Mouse (Mus musculus) thymus, postnatal 10 days (tissue): ENCODE results near the gene P2ry13.

ENCODE experiments used
- DNase-seq, 2 experiments: peaks; one replicate each; pipeline ENCODE4 v3.0.0; 2021; ENCODE audit warnings: low spot score in 2 of 2

Gene P2ry13

DNA sequence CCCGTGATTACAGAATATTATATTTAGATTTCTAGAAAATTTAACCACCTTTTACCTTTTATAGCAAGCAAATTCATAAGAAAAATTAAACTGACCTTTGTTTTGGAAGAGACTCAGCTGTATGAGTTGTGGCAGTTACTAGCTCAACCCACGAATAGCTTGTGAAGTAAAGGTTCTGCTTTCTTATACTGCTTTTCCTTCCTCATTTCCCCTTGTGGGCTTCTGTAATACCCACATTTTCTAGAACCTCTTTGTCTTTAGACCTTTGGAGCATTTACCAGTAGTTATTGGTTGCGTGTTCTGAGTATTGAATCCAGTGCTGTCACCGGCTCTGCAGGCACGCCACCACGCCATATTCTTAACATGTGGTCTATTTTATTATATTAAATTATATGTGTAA lies at the start of gene P2ry13:
Gene P2ry13 (minus strand): TSS at position 156 of the 400 bp plus-strand sequence.
- no peak for DNase-seq

DNA sequence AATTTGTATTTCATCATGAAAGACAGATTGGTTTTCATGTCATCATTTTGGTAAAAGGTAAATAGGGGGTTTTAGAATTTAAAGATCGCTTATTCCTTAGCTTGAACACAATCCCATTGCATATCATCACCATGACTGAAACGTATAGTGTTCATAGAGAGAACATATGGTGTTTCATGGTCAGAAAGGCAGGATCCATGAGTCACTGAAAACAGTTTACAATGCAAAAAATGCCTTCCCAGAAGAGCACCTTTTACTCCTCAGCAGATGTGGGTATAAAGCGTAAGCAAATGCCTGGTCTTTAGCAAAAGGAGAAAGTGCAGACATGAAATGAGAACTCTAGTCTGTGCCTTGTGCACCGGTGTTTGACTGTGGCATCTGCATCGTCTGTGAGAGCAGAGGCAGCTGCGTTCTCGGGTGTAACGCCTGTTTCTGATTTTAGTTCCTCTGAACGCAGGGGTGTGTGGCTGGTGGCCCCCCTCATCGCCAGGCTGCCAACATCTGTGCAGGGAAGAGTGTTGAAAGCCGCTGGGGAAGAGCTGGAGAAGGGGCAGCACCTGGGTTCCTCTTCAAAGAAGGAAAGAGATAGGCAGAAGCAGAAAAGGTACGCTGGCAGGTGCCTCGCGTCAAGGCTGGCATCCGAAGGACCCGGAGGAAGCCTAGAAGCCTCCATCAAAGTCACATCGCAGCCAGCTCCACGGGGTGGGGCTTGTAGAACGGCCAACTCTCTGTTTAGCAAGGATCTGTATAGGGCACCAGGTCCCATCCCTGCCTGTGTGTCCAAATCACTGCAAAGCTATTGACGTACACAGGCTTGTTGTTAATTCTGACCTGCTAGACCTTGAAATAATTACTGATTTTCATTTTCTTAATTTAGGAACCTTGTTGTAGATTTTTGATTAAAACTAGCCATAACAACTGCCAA lies 47.3 kb upstream of the P2ry13 start:
- peak; percentile 79 to 87 for DNase-seq

DNA sequence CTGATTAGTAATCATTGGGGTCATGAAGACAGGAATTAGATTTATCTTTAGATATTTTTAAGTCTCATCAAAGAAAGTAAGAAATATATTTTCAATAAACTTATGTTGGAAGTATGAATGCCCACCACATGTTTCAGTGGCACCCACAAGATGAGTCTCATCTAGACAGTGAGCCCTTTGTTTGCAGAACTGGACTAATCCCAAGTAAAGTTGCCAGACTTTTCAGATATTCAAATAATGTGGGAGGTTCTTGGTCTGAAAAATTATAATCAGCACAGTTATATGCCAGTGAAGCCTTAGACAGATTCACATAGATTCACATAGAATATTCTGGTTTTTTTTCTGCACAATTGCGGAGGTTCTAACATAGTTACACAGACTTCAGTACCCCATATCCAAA lies 39.8 kb upstream of the P2ry13 start:
- DNase-seq: no peak

DNA sequence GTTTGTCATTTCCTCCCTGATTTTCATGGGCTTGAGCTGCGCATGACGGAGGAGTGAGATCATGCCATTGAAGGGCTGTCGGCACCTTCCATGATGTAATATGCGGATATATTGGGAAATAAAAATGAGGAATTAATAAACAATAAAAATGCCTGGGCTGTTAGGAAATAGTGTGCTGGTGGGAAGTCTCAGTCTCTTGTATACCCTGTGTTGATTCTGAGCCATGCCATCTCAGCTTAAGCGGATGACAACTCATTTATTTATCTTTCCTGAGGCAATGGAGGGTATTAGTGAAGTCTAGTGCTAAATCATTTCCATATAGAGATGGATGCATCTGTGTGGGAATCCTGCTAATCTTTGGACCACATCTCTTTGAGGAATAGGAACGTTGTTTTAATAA lies 37.3 kb upstream of the P2ry13 start:
- no peak for DNase-seq

DNA sequence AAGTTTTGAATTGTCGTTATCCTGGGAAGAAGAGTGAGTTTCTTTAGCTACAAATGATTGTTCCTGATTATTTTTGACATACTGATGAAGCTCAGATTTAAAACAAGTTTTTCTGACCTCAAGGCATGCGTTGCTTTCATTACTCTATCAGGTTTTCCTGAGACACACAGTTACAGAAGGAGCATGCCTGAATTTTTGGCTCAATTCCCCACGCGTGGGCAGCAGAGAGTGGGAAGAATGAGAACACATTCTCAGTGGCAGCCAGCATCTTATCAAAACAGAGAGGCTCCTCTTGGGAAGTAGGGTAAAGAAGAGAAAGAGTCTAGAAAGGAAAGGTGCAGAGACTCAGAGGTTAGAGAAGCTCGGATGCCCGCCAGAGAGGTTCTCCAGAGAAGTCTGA lies 32.7 kb upstream of the P2ry13 start:
- DNase-seq: no peak

DNA sequence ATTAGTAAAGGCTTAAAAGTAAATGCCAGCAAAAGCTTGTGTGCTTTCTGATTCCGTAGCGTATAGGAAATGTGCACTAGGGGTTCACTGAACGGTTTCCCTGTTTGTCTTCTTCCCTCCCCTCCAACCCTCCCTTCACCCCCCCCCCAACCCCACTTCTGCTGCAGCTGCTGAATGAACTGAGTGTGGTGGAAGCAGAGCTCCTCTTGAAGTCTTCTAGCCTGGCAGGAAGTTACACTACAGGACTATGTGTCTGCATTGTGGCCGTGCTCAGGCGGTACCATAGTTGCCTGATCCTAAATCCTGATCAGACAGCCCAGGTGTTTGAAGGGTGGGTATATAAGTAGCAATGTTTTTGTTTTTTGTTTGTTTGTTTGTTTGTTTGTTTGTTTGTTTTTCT lies 24.2 kb upstream of the P2ry13 start:
- DNase-seq: peak; percentile 64 to 66

DNA sequence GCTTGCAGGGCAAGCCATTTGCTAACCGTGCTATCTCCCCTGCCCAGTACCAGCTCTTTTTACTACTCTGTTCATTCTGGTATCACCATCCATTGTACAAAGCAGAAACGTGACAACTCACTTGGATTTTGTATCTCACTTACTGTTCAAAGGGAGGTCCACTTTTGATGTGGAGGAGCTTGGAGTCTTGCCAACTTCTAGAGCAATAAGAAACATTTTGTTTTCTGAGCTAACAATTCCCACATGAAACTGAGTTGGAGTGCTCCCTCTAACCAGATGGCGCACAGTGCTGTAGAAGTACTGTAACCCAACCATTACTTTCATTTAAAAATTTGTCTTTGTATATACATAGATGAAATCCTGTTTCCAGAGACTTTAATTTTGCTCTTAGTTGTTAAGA lies 20.2 kb upstream of the P2ry13 start:
- no peak for DNase-seq

DNA sequence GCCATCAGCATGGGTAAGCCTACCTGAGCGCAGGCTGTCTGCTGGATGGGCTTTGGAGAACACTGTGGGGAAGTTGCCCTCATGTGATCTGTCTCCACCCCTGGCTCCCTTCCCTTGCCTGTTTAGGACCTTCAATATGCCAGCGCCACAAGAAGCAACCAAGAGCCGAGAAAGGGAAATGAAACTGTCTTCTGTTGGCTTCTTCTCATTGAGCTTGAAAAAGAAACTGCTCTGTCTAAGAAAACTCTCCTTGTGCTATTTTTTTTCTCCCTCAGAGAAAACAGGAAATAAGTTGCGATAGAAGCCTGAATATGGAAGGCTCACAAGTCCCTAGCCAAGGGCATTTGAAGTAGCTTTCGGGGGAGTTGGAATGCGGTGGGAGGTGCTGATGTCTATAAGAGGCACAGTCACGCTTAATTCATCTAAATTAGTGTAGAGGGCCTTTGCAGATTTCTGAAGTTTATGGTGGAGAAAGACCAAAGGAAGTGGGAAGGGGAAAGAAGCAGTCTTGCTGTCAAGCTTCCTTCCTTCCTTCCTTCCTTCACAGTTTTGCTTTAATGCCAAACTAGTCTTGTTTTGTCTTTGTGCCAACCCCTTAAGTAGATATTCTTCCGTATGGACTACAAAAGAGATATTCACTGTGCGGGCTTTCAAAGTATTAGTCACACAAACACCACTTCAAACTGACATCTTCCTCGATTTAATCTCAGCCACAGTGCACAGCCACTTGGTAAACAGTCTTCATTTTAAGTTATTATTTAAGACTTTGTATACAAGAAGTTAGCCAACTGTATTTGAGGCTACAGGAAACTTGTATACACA lies 18.3 kb upstream of the P2ry13 start:
- no peak for DNase-seq

DNA sequence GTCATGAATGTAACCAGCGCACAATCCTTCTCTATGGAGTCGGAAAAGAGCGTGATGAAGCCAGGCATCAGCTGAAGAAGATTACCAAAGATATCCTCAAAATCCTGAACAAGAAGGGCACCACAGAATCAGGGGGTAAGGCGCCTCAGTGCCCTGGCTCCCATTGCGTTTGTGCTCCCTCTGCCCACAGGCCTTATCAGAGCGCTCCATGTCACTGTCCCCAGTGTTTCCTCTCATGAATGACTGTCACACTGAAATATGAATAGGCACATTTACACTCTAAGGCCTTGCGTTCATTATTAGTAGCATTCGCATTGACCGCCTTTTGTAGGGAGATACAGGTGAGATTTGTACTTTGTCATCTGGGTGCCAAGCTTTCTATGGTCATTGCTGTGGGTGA lies 17.0 kb upstream of the P2ry13 start:
- DNase-seq: no peak

DNA sequence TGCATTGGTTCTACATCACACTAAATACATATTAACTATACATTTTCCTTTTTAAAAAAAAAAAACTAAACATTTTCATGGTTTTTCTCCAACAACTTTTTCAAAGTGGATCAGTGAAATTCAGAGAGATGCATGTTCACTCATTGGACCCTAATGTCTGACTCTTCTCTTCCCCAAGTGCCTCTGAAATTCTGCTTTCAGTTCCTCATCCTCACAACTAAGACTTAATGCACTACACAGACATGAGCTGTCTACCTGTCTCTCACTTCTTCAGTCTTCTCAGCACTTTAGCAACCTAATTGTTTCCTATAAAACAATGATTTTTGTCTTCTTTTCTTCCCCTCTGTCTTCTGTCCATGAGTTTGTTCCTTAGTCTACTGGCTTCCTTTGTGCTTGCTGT lies 14.7 kb upstream of the P2ry13 start:
- no peak for DNase-seq

DNA sequence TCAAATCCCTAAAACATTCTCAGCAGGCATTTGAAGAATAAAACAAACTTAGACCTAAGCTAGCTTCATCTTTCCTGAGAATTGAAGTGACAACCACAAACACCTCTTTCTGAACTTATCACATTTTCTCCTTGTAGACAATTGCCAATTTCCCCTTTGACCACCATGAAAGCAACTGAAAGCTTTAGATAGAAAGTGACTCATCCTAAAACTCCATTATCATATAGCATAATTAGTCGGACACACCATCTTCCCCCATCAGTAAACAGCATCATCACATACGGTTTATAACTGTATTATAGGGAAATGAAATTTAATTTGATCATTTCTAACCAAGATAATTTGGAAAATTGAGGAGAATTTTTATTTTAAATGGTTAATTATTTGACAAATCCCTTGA lies 11.6 kb upstream of the P2ry13 start:
- DNase-seq: no peak

DNA sequence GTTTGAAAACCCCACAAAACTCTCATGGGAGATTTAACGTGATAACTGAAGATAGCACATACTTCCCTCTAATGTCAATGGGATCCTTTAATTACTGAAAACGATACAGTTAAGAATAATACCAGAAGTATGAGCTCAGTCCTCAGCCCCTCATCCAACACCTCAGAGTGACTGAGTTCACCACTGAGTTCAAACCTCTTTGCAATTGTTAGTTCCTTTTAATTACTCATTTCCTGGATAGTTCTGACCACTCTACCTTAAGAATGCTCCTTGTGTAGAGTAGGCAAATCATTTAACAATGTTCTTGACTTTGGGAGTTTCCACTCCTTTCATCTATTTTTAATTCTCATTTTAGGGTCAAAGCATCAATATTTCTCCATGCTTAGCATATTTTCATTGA lies 8.6 kb upstream of the P2ry13 start:
- no peak for DNase-seq

DNA sequence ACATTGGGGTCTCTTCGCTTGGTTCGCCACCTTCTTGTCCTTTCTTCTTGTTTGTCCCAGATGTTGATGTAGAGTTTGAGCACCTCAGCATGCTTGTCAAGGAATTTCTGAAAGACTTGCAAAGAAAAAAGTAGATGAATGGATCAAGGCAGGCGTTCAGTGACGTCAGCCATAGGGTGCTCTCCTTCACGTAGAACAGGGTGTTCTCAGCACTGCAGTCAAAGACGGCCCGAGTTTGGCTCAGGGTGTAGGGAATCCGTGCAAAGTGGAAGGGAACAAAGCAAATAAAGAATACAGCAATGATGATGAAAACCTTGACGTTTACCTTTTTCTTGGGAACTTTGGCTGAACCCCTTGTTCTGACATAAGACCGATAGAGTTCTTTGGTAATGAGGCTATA lies 6.5 kb upstream of the P2ry13 start:
- DNase-seq: no peak

DNA sequence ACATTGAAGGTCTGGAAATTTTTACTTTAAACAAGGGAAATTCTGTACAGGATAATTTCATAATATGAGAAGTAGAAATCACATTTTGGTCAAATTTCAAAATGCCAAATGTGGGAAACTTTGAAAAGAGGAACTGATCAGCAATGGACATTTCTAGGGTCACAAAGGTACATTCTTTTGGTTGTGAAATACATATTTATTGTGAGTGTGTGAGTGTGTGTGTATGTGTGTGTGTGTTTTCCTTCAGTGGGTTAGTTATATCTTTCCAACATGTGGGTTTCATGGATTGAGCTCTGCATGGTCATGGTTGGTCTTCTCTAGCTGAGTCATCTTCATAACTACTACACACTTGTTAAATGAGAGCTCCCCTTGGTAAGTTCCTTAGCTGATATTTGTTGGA lies 1.7 kb upstream of the P2ry13 start:
- no peak for DNase-seq

DNA sequence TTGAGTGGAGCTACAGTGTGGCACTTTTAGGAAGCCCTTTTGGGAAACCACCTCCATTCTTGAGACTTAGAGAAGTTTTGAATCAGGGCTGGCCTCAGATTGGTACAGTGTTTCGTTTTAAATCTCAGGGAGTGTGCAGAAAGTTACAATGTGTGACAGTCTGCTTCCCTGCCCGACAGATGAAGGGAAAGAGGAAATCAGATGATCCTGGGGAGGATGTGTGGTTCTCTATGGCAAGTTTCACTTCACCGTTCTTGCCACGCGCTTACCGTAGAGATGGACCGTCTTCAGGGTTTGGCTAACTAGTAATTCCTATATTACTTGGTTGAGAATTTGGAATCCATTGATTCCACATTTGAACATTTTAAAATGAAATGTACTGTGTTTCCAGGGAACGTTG lies 1.1 kb upstream of the P2ry13 start:
- DNase-seq: no peak

DNA sequence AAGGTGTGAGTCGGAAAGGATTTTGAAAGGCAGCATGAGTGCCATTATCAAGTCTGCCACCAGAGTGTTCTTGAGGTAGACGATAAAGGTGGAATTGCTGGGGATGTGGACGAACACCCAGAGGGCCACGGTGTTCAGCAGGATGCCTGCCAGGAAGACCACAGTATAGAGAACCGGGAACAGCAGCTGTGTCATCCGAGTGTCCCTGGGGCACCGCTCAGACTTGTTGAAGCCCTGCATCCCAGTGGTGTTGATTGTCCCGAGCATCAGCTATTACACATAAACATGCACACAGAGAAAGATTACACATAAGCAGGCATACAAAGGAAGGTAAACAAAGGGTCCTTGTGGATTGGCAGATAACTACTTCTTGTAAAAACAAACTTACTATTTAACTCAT lies 593 bp downstream of the P2ry13 start:
- no peak for DNase-seq

DNA sequence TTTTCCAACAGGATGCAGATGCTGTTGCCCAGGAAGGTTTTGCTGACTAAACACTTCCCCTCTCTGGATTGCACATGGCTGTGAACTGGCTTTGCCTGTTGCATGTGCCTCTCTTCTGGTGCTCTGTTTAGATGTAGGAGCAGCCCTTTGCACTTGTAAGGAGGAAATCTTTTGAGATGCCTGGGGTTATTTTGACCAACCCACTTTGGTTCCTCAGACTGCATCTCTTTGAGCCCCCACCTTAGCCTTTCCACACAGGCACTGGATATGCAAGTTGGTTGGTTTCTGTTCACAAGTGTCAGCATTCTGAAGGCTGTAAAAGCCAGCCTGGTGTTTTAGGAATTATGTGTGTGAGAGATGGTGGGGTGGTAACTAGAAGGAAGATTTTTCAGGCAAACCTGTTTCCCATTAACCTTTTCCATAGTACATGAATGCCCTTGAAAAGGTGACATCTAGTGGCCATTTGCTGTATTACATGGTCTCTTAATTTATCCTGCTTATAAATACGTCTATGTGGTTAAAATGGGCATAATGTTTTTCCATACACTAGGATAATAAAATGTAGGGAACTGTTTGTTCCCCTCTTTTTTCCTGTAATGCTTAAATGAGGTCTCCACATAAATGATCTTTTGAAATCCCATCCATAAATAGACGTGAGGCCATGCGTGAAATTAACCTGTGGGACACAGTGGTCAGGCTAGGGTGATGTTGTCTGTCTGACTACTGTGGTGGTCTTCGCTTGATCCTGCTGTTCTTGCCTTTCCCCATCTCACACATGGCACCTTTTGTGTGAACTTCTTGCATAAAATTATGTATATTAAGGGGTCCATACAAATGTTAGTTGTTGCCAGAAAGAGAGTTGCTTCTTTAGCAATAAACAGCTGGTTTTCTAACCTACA lies 1.8 kb downstream of the P2ry13 start:
- DNase-seq: peak in 1 of 2 experiments; percentile 66

DNA sequence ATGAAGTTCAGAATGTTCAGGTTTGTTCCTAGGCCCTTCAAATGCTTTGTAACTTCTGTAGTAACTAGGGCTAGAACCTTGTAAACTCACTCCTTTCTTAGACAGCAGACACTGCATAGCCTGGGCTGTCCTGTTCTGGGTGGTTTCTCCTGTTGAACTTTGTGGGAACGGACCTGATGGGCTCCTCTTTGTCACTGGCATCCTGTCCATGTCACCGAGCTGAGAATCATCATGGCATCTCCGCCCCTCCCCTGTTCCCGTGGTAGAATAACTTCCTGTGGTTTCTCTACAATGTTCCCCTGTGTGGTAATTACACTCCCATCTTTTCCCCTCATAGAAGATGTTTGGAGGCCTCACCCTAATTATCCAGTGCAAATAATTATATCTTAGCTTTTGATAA lies 4.7 kb downstream of the P2ry13 start:
- DNase-seq: peak in 1 of 2 experiments; percentile 30

DNA sequence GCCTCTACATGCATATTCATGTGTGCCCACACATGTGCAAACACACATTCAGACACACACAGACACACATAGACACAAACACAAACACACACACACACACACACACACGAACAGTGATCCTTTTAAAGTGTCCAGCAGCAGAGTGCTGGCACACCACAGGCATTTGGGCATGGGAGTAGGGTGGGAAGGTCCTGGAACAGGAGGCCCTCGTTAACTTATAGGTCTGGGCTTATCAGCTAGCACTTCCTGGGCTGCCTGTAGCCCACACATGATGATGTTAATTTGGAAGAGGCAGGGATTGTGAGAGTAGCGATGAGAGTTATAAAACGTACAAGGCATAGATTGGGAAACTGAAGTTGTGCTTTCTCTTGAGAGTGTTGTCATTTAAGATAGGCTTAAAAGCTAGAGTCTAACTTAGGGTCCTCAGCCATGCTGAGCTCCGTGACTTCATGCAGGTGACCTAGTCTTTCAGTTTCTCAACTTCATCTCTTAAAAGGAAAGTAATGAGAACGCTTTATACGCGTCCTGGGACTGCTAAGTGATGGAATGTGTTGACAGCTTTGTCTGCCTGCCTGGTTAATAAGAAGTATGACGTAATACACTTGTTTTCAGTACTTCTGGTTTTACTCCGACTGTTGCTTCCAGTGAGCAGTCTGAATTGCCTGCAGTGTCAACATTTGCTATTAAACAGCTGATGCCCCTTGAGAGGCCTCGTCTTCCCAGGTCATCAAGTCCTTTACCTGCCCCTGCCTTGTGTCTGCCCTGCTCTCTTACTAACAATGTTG lies 5.8 kb downstream of the P2ry13 start:
- DNase-seq: no peak

DNA sequence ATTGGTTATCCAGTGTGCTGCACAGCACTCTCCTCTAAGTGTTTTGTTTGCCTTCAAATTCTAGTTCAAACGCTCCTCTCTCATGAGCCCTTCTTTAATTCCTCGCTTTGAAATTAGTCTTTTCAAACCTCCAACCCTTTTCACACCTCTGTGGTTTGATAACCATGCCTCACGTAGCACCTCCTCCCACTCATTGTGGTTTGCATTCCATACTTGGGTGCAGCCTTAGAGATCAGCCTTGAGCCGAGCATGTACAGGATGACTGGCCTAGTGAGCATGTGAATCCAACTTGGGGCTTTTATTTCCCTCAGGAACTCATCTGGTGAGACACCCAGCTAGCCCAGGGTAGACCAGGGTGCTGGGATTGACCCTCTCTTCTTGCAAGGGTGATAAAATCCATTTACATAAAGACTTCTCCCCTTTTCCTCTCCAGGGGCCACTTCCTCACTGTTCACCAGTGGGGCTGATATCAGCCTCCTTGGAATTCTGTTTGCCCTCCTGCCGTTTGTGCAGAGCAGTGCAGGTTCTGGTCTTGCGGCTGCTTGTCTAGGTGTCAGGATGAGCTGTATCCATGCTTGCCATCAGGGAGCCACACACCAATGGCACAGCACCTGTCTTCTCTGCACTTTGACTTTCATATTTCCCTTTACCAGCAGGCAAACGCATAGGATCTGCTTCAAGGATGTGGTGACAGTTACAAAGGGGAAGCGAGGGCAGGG lies 6.7 kb downstream of the P2ry13 start:
- DNase-seq: no peak
